Mouse (Mus musculus) limb, embryonic 14.5 days (tissue): ENCODE data around the gene Ptger4. TPM values are rescaled to one million over a fixed set of nuclear protein-coding genes. Genes with fewer than 3 reads are reported as not detected.

Experiments
- ATAC-seq: fragments of 200-750 bp; cut with Nextera tagmentation; 2 replicates; pipeline ENCODE4 v1.8.0; 2017; ENCODE audit warnings: low read depth, moderate number of reproducible peaks, moderate TSS enrichment; ENCODE audit not compliant: low FRiP score
- DNase-seq: peaks from one replicate; pipeline ENCODE4 v3.0.0-alpha.2; 2015; ENCODE audit warnings: low spot score
- H3K27ac ChIP-seq: fragments of 300-500 bp; sonication (generic); replicated peaks from 2 replicates; pipeline ENCODE4 v1.5.1; 2014; ENCODE audit warnings: low read depth, mild to moderate bottlenecking, low read length, moderate library complexity, mixed read lengths
- H3K27me3 ChIP-seq: fragments of 300-500 bp; sonication (generic); 2 replicates; pipeline ENCODE4 v1.6.1; 2014; ENCODE audit warnings: low read length, mixed read lengths; ENCODE audit not compliant: control insufficient read depth, insufficient read depth
- H3K36me3 ChIP-seq: fragments of 300-500 bp; sonication (generic); 2 replicates; pipeline ENCODE4 v1.6.1; 2014; ENCODE audit warnings: mild to moderate bottlenecking, low read length, moderate library complexity, mixed read lengths; ENCODE audit not compliant: control insufficient read depth, insufficient read depth
- H3K4me1 ChIP-seq: fragments of 300-500 bp; sonication (generic); 2 replicates; pipeline ENCODE4 v1.6.1; 2014; ENCODE audit warnings: antibody characterized with exemption, low read length, mixed read lengths; ENCODE audit not compliant: control insufficient read depth, insufficient read depth
- H3K4me2 ChIP-seq: fragments of 300-500 bp; sonication (generic); replicated peaks from 2 replicates; pipeline ENCODE4 v1.6.1; 2014; ENCODE audit warnings: low read depth, mild to moderate bottlenecking, low read length, moderate library complexity; ENCODE audit not compliant: severe bottlenecking
- H3K4me3 ChIP-seq: fragments of 300-500 bp; sonication (generic); replicated peaks from 2 replicates; pipeline ENCODE4 v1.5.1; 2014; ENCODE audit warnings: low read length
- H3K9ac ChIP-seq: fragments of 300-500 bp; sonication (generic); 2 replicates; pipeline ENCODE4 v1.6.1; 2014; ENCODE audit warnings: mild to moderate bottlenecking, low read depth, low read length, moderate library complexity; ENCODE audit not compliant: severe bottlenecking
- H3K9me3 ChIP-seq: fragments of 300-500 bp; sonication (generic); 2 replicates; pipeline ENCODE4 v1.6.1; 2016; ENCODE audit warnings: low read length; ENCODE audit not compliant: control insufficient read depth
- POLR2A ChIP-seq: fragments of 200-500 bp; IDR thresholded peaks from 2 replicates; pipeline ENCODE4 v1.8.0; 2012; ENCODE audit warnings: inconsistent platforms, mild to moderate bottlenecking, moderate library complexity, borderline replicate concordance; ENCODE audit not compliant: insufficient read depth, insufficient read length; ENCODE audit errors: extremely low read depth
- WGBS: fragments of 180-500 bp; shearing (Covaris S2); extraction: QIAGEN DNeasy Blood & Tissue Kit; methylation state at CpG from one replicate; pipeline ENCODE4 v1.1.7; 2014; 5-methylcytosine and 5-hydroxymethylcytosine counted together
- polyA plus RNA-seq, 2 experiments: library from polyadenylated mRNA; depleted of rRNA in 1 of 2; stranded (reverse) in 1 of 2; unstranded in 1 of 2; fragments of >200 nt; fragmentation: Nextera tagmentation in 1 of 2; extraction: Ambion mirVana in 1 of 2; gene quantifications; 2 replicates each; pipeline versions ENCODE4 v1.2.1 to v1.2.3; 2012 to 2014

The Ptger4 gene
- polyA plus RNA-seq, 2 experiments: 3.4 to 4.7 TPM

DNA sequence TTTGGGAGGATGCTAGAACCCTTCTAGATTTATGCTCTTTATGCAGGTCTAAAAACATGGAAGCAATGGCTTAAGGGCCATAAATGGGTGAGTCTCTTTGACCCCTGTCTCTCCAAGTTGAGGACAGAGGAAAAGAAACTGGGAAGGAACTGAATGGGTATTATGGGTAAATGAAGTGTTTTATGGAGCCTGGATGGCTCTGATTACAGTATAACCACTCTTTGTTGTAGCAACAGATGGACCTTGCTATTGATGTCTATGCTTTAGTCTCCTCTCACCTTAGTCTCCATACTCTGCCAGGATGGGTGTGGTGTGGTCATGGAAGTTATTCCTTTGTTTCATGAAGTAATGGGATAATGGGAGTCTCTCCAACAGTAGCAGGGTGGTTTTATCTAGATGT is 34.5 kb upstream of the Ptger4 start:
- H3K4me1 ChIP-seq: no peaks in the 10 kb centered on the region
- no peak overlapping the region for H3K27ac ChIP-seq
- no peaks in the 10 kb centered on the region for H3K36me3 ChIP-seq
- ATAC-seq (no peak), DNase-seq (no peak)
- TF ChIP-seq POLR2A: no peak
- H3K4me3 ChIP-seq: no peak overlapping the region
- H3K27me3 ChIP-seq: no peaks in the 10 kb centered on the region
- H3K9me3 ChIP-seq: no peaks in the 10 kb centered on the region
- no peak overlapping the region for H3K9ac ChIP-seq
- H3K4me2 ChIP-seq: no peak overlapping the region

DNA sequence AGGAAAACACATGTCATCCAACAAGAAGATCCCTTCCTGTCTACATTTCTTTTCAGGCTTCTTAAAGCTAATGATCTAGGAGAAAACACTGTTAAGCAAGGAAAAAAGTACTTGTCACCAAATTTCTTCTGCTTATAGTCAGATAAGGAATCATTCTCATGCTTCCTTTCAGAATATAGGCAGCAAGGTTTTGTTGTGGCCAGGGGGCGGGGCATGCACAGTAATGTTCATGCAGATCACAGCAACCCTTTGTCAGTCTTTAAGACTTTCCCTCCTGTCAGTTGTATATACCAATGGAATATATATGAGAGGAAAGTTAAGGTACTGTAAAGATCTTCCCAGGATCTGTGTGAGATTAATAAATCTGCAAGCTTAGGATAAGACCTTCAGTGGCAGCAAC is 30.0 kb upstream of the Ptger4 start:
- 94% methylated on average over 1 of the region's 1 CpGs for WGBS
- no peak overlapping the region for H3K4me3 ChIP-seq
- no peak overlapping the region for H3K9ac ChIP-seq
- H3K9me3 ChIP-seq: no peaks in the 10 kb centered on the region
- TF ChIP-seq POLR2A: no peak
- DNase-seq (no peak), ATAC-seq (no peak)
- no peaks in the 10 kb centered on the region for H3K4me1 ChIP-seq
- no peaks in the 10 kb centered on the region for H3K36me3 ChIP-seq
- no peak overlapping the region for H3K27ac ChIP-seq
- H3K4me2 ChIP-seq: no peak overlapping the region
- no peaks in the 10 kb centered on the region for H3K27me3 ChIP-seq

- H3K4me1 ChIP-seq: no peaks in the 10 kb centered on the region
- H3K9ac ChIP-seq: no peak overlapping the region
- no peak overlapping the region for H3K4me3 ChIP-seq
- H3K4me2 ChIP-seq: no peak overlapping the region
- no peak for TF ChIP-seq POLR2A
- no peak overlapping the region for H3K27ac ChIP-seq
- H3K36me3 ChIP-seq: no peaks in the 10 kb centered on the region
- no peaks in the 10 kb centered on the region for H3K9me3 ChIP-seq
- DNase-seq (no peak), ATAC-seq (no peak)
- no peaks in the 10 kb centered on the region for H3K27me3 ChIP-seq
- WGBS: 79% methylated on average over 3 of the region's 3 CpGs
Observed at GRCm38 (mm10) chr15:5266095-5266494, 22.1 kb upstream of the Ptger4 start.

DNA sequence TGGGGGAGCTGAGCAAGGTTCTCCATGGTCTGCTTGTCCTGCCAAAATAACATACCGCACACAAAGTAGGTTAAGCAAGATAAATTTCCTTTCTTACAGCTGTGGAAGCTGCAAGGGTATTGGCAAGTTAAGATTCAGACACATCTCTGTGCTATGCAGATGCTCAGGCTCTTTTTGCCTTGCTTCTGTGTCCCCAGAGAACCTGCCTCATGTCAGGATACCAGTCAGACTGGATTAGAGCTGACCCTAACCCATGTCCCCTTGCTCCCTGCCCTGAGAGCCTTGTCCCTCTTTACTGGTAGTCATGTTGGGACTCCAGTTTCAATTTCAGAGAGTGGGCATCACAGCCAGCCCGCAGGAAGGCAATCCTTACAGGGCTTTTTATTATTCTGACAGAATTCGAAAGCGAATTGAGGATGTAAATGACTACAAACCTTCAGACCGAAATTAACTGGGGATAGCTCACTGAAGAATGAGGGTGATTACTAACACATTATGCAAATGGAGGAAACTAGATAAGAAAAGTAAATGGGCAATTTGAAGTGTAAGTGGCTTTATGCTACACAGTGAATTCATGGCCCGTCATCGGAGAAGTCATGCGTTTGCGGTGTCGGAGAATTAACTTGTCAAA is 19.0 kb upstream of the Ptger4 start:
- no peak overlapping the region for H3K9ac ChIP-seq
- H3K27me3 ChIP-seq: no peaks in the 10 kb centered on the region
- no peak overlapping the region for H3K4me2 ChIP-seq
- no peak overlapping the region for H3K4me3 ChIP-seq
- DNase-seq (no peak), ATAC-seq (no peak)
- 87% methylated on average over 10 of the region's 10 CpGs for WGBS
- no peak for TF ChIP-seq POLR2A
- H3K36me3 ChIP-seq: no peaks in the 10 kb centered on the region
- no peaks in the 10 kb centered on the region for H3K9me3 ChIP-seq
- peaks cover 4% of the 10 kb centered on the region; the same call in 1 of the 2 replicates for H3K4me1 ChIP-seq
- no peak overlapping the region for H3K27ac ChIP-seq

DNA sequence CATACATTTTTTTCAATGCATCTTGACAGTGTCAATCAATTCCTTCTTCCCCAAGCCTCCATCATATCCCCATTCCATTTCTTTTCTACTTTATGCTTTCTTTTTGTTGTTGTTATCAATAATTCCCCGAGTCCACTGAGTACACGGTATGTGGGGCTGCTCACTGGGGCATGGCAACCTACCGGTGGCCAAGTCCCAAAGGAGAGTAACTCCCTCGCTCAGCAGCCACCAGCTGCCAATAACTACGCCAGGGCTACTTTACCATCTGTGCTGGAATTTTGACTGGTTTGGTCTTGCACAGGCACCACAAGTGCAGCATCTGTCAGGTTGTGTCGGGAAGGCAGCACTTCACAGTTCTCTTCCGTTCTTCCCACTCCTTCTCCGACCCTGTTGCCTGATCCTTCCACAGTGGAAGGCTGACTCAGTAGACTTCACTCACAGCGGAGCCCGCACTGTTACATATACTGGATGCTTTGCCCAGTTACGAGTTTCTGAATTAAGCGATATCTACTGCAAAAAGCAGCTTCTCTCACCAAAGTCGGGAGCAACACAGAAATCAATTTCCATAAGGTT is 18.2 kb upstream of the Ptger4 start:
- WGBS: 82% methylated on average over 13 of the region's 13 CpGs
- Histone ChIP-seq H3K9me3 (no peaks in the 10 kb centered on the region), H3K27me3 (no peaks in the 10 kb centered on the region), H3K9ac (no peak overlapping the region), H3K4me3 (no peak overlapping the region), H3K36me3 (no peaks in the 10 kb centered on the region), H3K27ac (no peak overlapping the region), H3K4me2 (no peak overlapping the region), H3K4me1 (peaks cover 4% of the 10 kb centered on the region; the same call in 1 of the 2 replicates)
- no peak for TF ChIP-seq POLR2A
- DNase-seq (no peak), ATAC-seq (no peak)

DNA sequence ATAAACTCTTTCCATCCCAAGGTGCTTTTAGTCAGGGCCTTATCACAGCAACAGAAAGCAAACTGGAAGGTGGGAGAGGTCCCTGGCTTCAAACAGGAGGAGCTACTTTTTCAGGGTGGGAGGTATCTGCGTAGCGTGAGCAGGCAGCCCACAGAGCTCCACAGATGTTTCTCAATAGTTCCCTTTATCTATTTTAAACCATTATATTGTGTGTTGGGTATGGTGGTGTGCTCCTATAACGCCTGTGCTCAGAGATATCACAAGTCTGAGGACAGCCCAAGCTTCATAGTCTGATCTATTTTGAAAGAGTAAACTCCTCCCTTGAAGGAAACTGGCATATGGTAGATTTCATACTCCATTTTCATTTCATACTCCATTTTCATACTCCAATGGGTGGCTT is 17.0 kb upstream of the Ptger4 start:
- Histone ChIP-seq H3K9me3 (no peaks in the 10 kb centered on the region), H3K36me3 (no peaks in the 10 kb centered on the region), H3K9ac (no peak overlapping the region), H3K4me2 (no peak overlapping the region), H3K4me1 (peaks cover 4% of the 10 kb centered on the region; the same call in 1 of the 2 replicates), H3K4me3 (no peak overlapping the region), H3K27me3 (no peaks in the 10 kb centered on the region), H3K27ac (no peak overlapping the region)
- no peak for ATAC-seq
- whole genome bisulfite sequencing: 88% methylated on average over 3 of the region's 3 CpGs
- TF ChIP-seq POLR2A: no peak
- no peak for DNase-seq
